Mouse (Mus musculus) thymus, postnatal 36 days (tissue): ENCODE measurements around the gene 1700012P22Rik.

ENCODE experiments used
- DNase-seq, 2 experiments: peaks; one replicate each; pipeline ENCODE4 v3.0.0; 2022; ENCODE audit warnings: mixed read lengths in 2 of 2

1700012P22Rik gene

GRCm38 (mm10) chr4:144438672-144439071 is at the start of gene 1700012P22Rik:
Gene 1700012P22Rik, minus strand, starts transcription at chr4:144438772.
- DNase-seq = no peak

- DNase-seq = no peak
These were observed 29.5 kb upstream of the 1700012P22Rik start for GRCm38 (mm10) chr4:144468091-144468490.

- no peak for DNase-seq
These were observed 26.6 kb upstream of the 1700012P22Rik start for GRCm38 (mm10) chr4:144465206-144465605.

GRCm38 (mm10) chr4:144463656-144464055 is 25.1 kb upstream of the 1700012P22Rik start, which contains the start of gene Aadacl3:
Gene Aadacl3, minus strand, starts transcription at chr4:144463756.
- DNase-seq = no peak

GRCm38 (mm10) chr4:144453217-144453616 is 14.6 kb upstream of the 1700012P22Rik start, which contains the start of gene Gm9944:
Gene Gm9944, minus strand, starts transcription at chr4:144453317.
- no peak for DNase-seq

- no peak for DNase-seq
These were observed 10.0 kb upstream of the 1700012P22Rik start for GRCm38 (mm10) chr4:144448546-144448945.

GRCm38 (mm10) chr4:144441582-144441981 is 3.0 kb upstream of the 1700012P22Rik start:
- DNase-seq = no peak

- no peak for DNase-seq
These were observed 2.5 kb upstream of the 1700012P22Rik start for GRCm38 (mm10) chr4:144441095-144441494.

- no peak for DNase-seq
These were observed 5.4 kb downstream of the 1700012P22Rik start for GRCm38 (mm10) chr4:144433216-144433615.

GRCm38 (mm10) chr4:144430723-144431122 is 7.8 kb downstream of the 1700012P22Rik start:
- DNase-seq = no peak

GRCm38 (mm10) chr4:144428868-144429267 is 9.7 kb downstream of the 1700012P22Rik start:
- peak in 1 of 2 experiments; percentile 12 for DNase-seq

- DNase-seq = no peak
These were observed 14.0 kb downstream of the 1700012P22Rik start for GRCm38 (mm10) chr4:144424590-144424989.

- DNase-seq = no peak
These were observed 17.9 kb downstream of the 1700012P22Rik start for GRCm38 (mm10) chr4:144420644-144421043.

GRCm38 (mm10) chr4:144408290-144408689 is 30.3 kb downstream of the 1700012P22Rik start, which contains the start of gene Pramef12:
Gene Pramef12, minus strand, starts transcription at chr4:144408464.
- DNase-seq = no peak

GRCm38 (mm10) chr4:144406261-144406660 is 32.3 kb downstream of the 1700012P22Rik start:
- no peak for DNase-seq

- DNase-seq = peak; percentile 3 to 7
These were observed 34.0 kb downstream of the 1700012P22Rik start for GRCm38 (mm10) chr4:144404456-144405086.

- DNase-seq = no peak
These were observed 35.9 kb downstream of the 1700012P22Rik start for GRCm38 (mm10) chr4:144402712-144403111.

- DNase-seq = no peak
These were observed 42.3 kb downstream of the 1700012P22Rik start for GRCm38 (mm10) chr4:144396316-144396715.

- DNase-seq = no peak
These were observed 60.7 kb downstream of the 1700012P22Rik start, which contains the start of gene Pramef20 for GRCm38 (mm10) chr4:144377911-144378310. Gene Pramef20, minus strand, starts transcription at chr4:144377933.
